Mouse (Mus musculus) layer of hippocampus, postnatal 10 days (tissue): Measurements from ENCODE around the gene Dnm3. TPM values are rescaled to one million over a fixed set of nuclear protein-coding genes. Genes with fewer than 3 reads are reported as not detected.

Source experiments
- DNase-seq, 2 experiments: peaks; one replicate each; pipeline ENCODE4 v3.0.0; 2021; ENCODE audit warnings: low spot score in 2 of 2
- total RNA-seq, 2 experiments: library from RNA; stranded (reverse); gene quantifications; 2 replicates each; pipeline ENCODE4 v1.2.3; 2021

The Dnm3 gene
- total RNA-seq, 2 experiments from 2014 or later, result 65.9 to 73.9 TPM

- no peak for DNase-seq
Observed at GRCm38 (mm10) chr1:162037185-162037765, 440.6 kb downstream of the Dnm3 start.

DNA sequence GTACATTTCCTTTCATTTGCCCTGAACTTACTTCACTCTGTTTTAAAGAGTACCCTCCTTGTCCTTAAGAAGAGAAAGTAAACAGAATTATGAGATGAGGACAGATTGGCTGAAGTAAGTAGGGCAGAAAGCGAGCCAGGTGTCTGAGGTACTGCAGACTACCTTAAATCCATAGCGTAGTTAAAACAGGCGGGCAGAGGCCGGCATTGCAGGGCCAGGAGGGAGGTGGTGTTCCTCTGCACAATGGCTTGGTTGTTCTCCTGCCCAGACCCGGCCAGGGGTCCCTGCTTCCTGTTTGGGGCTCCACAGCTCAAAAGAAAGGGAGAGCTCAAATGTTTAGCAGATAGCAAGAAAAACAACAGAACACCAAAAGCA lies 441.4 kb downstream of the Dnm3 start:
- no peak for DNase-seq

DNA sequence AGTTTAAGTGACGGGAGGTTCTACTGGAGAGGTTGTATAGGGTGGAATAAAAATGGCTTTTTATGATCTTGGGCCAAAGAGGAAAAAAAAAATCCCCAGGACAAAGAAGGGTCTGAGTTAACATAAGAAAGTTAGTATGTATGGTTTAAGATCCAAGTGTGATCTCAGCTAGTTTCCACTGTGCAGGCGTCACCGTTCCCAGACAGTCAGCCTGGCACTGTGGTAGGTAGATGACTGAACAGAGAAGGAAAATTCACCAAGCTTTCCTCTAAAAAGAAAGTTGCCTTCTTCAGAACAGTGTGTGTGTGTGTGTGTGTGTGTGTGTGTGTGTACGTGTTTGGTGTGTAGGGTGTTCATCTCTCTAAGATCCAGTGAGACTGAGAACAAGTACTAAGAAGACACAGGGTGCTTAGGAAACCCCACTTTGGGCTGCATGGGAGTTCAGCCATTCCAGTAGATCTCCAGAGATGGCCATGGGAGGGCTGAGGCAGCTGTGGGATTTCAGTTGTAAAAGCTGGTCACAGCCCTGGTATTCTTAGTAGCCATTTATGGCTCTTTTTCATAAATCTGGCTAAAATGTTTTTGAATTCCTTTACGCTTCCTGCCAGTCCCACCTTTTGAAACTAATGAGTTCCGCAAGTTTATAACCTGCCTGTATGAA lies 441.9 kb downstream of the Dnm3 start:
- no peak for DNase-seq

DNA sequence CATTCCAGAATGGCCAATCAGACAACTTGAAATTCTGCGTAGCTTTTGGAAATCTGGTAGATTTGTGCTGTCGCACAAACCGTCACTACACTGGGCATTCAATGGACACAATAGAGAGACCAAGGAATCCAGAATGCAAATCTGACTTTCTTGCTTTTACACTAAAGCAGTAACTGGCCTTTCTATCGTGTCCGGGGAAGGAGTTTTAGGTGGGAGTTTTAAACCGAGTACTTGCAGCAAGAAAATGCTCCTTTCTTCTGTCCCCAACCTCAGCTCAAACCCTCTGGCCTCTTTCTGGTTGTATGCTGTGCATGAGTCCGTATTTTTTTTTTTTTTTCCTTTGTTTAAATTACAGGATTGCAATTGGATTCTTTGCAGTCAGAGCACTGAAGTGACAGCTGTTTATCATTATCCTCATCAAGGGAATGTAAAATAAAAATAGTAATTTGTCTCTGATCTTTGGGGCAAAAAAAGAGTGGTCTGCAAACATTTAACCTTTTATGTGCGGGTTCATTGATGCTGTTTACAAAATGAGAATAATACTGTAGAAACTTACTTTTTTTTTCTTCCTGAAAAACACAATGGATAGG lies 454.1 kb downstream of the Dnm3 start:
- no peak for DNase-seq

DNA sequence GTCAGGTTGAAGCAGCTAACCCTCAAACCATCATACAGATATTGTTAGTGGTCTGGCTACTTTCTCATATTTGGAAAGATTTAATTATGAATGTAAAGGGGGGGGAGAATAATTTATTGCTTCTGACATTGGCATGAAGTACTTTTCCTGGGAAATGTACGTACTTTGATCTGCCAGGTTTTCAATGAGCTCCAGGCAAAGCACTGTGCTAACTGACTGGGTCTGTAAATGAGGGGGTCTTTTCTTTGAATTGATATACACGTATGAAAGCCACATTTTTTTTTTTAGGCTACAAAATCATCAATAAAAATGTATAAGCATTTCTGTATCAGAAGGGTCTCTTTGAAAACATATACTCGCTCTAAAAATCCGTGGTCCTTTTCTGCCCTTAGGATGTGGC lies 457.1 kb downstream of the Dnm3 start:
- no peak for DNase-seq

GRCm38 (mm10) chr1:162020303-162020731 lies 457.5 kb downstream of the Dnm3 start:
- DNase-seq, result no peak

GRCm38 (mm10) chr1:162018601-162018977 lies 459.2 kb downstream of the Dnm3 start:
- no peak for DNase-seq

- DNase-seq, result no peak
Observed at GRCm38 (mm10) chr1:162017975-162018600, 459.7 kb downstream of the Dnm3 start.

- no peak for DNase-seq
Observed at GRCm38 (mm10) chr1:162016982-162017381, 460.9 kb downstream of the Dnm3 start.

GRCm38 (mm10) chr1:162015247-162015862 lies 462.5 kb downstream of the Dnm3 start:
- DNase-seq, result no peak

DNA sequence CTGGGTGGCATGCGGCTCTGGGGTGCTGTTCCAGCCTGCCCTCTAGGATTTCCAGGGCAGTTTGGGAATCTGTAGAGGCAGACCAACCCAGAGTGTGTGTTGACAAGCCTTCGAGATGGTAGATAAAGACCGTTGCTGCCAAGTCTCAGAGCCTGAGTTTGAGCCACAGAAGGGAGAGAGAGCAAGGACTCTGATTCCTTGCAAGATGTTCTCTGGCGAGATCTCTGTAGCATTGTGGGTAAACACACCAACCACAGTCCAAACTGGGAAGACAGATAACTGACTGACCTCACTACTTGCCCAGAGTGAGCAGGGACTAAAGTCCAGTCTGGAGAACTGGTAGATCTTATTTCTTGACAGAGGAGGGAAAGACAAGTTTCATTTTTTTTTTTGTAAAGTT lies 464.3 kb downstream of the Dnm3 start:
- DNase-seq, result no peak

DNA sequence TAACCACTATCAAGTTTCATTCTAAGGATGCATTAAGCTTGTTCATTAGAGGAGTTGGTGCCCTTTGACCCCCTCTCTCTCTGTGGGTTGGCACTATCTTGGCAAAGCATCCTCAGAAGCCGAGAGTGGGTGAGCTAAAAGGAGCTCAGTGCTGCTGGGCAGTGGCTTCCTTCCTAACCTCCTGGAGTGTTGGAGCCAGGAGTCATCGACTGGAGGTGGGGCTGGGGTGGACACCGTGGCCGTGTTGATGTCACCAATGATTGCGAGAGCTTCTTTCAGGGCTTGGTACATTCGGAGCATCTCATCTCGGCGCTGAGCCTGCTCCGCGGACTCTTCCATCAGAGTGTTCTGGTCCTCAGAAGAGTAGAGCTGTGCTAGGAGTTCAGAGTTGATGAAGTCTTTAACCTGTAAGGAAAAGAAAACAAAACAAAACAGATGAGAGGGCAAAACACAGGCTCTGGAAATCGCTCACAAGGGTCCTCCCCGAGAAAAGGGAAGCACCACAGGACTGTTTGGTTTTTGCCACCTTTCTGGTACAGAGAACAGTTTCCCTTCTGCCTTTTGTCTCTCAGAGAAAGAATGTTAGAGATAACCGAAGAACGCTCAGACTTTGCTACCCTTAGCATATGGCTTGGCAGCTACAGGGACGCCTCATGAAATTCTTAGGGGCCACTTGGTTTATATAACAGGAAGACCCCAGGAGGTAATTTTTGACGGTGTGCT lies 466.1 kb downstream of the Dnm3 start:
- no peak for DNase-seq

GRCm38 (mm10) chr1:162009086-162009485 lies 468.7 kb downstream of the Dnm3 start:
- no peak for DNase-seq

DNA sequence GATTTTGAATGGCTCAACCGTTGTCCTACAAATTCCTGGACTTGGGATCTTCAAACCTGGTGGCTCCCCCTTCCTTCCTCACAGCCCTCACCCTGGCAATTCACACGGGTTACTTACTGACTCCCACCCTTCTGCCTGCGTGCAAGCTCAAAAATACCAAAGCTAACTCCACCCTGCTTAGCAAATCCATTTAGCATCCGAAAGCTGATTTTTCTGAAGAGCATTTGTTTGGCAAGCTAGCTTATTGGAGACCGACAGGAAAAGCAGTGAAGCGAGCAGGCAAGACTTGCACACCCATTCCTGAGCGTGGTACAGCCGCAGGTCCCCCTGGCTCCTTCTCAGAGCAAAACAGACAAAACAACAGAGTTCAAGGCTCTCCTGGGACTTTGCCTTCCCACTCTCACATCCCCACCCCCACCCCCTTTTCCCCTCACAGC lies 469.2 kb downstream of the Dnm3 start:
- DNase-seq, result no peak

DNA sequence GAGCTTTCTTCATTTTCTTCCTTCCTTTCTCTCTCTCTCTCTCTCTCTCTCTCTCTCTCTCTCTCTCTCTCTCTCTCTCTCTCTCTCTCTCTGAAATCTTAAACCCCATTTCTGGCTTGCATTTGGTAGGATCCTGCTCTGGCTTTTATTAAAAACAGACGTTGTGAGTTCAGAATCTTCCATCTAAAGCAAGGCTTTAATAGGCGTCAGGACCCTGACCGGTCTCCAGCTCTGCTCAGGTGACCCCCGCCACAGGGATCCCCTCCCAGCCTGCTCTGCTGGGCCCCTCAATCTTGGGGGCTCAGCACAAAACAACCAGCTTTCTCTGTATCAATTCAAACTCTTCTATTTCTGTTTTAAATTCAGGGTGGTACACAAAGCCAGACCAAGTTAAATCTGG lies 469.6 kb downstream of the Dnm3 start:
- DNase-seq, result no peak

GRCm38 (mm10) chr1:162006109-162006508 lies 471.7 kb downstream of the Dnm3 start:
- DNase-seq, result no peak

GRCm38 (mm10) chr1:162004821-162005770 lies 472.7 kb downstream of the Dnm3 start:
- DNase-seq, result no peak

DNA sequence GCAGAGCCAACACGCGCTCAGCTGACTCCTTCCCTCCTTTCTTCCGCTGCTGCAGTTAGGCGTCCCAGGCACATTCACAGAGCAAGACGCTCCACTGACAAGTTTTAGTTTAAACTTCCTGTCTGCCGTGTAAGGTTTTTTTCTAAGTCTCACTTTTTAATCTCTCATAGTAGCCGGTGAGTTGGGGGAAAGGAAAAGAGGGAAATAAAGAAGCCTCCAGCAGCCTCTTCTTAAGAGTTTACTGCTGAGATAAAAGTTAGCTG lies 473.4 kb downstream of the Dnm3 start:
- DNase-seq, result no peak

GRCm38 (mm10) chr1:162003729-162004517 lies 473.9 kb downstream of the Dnm3 start:
- DNase-seq, result no peak

GRCm38 (mm10) chr1:162001328-162001727 lies 476.5 kb downstream of the Dnm3 start:
- no peak for DNase-seq
